Mouse (Mus musculus) monocyte, adult 2 months (primary cell): ENCODE results near the gene Plekhg1.

Experiments used
- DNase-seq, 2 experiments: peaks; one replicate each; pipeline ENCODE4 v3.0.0; 2022; ENCODE audit warnings: low spot score in 2 of 2, low read depth in 1 of 2

Plekhg1 gene

GRCm38 (mm10) chr10:3873467-3873866, 133.3 kb downstream of the Plekhg1 start:
- no peak for DNase-seq

- DNase-seq, result no peak
Measured at GRCm38 (mm10) chr10:3877852-3878535, 137.8 kb downstream of the Plekhg1 start.

GRCm38 (mm10) chr10:3881179-3881578, 141.0 kb downstream of the Plekhg1 start:
- no peak for DNase-seq

DNA sequence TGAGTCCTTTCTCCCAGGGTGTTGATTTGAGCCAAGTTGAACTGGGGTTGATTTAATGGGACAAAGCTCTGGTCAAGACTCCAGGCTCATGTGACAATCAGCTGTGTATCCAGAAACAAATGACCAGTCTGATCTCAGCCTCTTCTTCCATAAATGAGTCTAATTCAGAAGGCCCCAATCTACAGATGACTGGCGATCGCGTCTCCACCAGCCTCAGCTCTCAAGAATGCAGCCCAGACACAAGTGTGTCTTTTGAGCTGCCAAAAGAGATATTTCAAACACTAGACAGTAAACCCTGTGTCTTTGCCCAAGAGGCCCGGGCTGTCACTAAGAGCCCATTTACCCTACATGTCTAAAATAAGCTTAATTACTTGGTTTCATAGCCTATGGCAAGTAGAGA, 148.3 kb downstream of the Plekhg1 start:
- DNase-seq, result no peak

DNA sequence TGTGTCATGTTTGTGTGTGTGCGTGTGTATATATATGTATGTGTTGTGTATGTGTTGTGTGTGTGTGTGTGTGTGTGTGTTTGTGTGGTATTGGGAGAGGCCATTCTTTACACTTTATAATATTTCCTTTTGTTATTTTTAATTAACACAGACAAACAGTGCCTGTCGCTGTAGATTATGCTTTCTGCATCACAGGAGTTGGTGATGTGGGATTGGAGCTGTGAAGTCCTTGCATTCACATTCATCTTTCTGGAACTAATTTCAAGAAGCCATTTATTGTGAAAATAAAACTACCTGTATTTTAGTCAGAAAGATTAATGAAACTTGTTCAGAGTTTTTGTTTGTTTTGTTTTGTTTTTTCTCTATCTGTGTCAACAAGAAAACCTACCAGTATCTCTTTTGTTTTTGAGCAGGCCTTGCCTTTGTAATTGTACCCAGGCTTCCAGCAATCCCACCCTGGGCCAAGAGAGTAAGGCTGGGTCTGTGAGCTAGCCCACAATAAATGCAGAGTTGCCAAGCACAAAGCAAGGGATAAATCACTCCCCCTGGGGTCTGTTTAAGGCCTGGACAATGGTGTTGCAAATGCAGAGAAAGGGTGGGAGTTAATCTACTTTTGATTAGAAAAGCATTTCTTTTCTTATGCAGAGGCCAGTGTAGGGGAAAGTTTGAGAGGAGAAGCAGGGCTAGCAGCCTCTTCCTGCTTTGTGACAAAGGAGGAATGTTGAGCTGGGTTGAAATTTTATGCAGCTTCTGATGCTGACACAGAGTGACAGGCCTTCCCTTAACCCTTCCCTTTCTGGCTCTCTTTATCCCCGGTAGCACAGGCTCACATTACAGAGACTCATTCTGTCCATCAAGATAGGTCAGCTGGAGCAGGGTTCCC, 151.5 kb downstream of the Plekhg1 start:
- DNase-seq, result no peak

- no peak for DNase-seq
Measured at GRCm38 (mm10) chr10:3892368-3892767, 152.2 kb downstream of the Plekhg1 start.

GRCm38 (mm10) chr10:3898068-3898467, 157.9 kb downstream of the Plekhg1 start:
- no peak for DNase-seq

DNA sequence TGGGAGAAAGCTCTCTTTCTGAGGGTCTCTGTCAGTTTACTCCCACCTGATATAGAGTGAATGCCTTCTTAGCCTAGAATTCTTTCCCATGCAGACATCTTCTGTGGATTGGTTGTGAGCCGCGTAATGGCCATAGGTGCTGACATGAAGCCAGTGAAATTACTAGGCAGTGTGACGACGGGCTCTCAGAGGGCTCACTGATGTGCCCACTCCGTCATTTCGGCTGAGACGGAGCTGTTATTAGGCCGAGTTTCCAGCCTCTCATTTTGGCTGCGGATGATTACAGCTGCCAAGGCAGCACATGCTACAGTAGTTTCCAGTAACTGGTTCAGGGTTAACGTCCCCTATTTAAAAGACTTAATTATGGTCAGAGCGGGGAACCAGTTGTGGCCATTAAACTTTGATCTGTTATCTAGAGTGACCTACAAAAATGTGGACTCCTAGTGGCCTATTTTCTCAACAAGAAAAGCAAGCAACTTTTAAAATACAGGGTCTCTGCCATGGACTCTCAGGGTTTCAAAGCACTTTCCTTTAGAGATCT, 160.3 kb downstream of the Plekhg1 start:
- no peak for DNase-seq

DNA sequence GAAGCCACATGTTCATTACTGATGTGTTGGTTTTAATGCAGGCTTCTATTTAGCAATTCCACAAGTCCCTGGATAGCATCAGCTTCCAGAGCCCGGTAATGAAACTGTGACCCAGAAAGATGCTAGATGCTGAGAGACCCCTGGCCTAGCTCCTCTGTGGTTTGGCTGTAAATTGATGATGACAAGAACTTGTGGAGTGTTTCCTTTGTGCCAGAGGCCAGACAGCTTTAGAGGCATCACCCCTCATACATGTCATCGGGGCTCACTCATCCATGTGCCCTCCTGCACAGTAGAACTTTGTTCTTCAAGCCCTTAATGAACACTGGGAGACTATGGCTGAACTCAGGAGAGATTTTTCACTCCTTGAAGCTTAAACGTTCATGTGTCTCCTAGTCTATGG, 165.6 kb downstream of the Plekhg1 start:
- DNase-seq, result no peak

DNA sequence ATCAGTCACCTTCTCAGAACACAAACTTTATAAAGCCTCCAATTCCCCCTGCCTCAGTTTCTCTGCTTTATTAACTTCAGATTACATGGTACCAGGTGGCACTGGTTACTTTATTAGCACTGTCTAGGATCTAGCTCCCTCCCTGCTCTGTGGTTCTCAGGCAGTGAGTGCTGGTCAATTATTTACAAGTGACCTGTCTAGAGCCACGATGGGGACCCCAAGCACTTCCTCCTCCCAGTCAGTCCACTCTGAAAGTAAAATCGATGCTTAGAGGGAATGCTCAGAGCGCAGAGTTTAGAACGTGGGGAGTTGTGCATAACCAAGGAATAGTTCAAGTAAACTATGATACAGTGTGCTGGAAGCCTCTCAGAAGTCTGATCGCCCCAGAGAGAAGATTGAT, 173.9 kb downstream of the Plekhg1 start:
- no peak for DNase-seq

GRCm38 (mm10) chr10:3920368-3921152, 180.4 kb downstream of the Plekhg1 start:
- no peak for DNase-seq

DNA sequence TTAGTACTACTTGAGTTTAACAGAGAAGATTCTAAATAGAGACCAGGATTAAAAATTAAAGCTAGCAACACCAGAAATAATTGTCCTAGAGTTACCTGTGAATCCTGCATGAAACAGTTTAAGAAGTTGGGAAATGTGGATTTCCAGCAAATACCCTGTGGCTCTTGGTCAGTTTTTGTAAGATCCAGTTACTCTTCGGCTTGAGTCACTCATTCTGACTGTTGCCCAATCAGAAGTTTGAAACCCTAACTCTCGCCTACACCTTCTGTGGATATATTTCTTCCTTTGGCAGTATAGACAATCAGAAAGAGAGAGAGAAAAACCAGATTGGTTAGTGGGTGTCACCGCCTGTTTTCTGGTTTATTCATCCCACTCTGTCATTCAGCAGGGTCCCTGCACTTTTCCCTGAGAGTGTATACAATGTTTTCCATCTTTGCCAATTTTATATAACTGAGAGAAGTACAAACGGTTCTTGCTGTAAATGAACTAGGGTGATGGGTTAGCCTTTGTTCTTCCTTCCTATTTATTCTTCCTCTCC, 187.9 kb downstream of the Plekhg1 start:
- DNase-seq, result no peak

- no peak for DNase-seq
Measured at GRCm38 (mm10) chr10:3931831-3932230, 191.7 kb downstream of the Plekhg1 start.

DNA sequence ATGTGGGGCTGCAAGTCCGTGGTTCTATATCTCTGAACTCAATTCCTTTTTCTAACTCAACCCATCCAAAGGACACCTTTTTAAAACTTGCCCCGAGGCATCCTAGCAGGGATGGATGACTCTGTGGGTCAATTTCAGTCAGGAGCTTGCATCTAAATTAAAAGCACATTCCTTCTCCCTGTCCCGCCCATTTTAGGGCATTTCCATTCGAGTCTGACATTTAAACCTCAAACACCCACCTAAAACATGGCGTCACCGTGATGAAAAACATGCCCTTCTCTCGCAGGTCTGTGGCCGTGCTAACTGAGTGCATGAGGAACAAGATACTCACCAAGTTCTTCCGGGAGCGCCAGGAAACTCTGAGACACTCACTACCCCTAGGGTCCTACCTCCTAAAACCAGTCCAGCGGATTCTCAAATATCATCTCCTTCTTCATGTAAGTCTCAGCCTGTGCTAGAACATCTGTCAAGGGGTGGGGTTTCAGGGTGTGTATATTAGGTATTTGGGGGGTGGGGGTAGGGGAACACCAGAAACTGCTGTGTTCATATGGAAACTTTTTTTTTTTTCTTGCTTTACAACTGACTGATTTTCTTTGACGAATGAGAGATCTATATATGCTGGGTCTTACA, 193.3 kb downstream of the Plekhg1 start:
- DNase-seq, result no peak

DNA sequence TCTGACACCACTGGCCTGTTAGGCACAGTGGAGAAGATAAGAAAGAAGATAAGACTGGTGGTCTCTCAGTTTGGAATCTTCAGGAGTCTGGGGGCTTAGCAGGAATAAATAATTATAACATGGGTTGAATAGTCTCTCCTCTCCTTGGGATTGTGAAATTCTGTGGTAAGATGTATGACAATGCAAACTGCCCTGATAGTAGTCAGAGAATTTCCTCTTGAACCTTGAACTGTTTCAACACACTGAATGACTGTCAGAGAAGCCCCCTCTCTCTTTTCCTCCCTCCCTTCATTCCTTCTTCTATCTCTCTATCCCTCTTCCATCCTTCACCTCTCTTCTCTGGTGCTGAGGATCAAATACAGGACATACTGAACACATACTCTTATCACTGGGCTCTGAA, 196.7 kb downstream of the Plekhg1 start:
- no peak for DNase-seq

GRCm38 (mm10) chr10:3939895-3940595, 199.9 kb downstream of the Plekhg1 start:
- no peak for DNase-seq

DNA sequence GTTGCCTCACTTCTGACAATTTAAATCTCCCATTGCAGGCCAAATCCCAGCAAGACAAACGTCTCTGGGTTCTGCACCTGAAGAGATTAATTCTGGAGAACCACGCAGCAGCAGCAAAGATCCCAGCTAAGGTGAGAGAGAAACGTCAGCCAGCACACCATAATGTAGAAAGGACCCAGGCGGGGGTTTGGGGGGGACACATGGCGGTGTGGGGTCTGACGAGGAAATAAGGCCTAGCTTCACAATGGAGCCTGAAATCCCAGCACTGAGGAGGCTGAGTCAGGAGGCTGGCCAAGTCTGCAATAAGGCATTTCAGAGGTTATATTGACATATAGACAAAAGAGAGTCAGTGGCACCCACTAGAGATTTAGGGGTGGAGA, 200.4 kb downstream of the Plekhg1 start:
- DNase-seq, result no peak

- no peak for DNase-seq
Measured at GRCm38 (mm10) chr10:3941054-3941757, 201.0 kb downstream of the Plekhg1 start.

DNA sequence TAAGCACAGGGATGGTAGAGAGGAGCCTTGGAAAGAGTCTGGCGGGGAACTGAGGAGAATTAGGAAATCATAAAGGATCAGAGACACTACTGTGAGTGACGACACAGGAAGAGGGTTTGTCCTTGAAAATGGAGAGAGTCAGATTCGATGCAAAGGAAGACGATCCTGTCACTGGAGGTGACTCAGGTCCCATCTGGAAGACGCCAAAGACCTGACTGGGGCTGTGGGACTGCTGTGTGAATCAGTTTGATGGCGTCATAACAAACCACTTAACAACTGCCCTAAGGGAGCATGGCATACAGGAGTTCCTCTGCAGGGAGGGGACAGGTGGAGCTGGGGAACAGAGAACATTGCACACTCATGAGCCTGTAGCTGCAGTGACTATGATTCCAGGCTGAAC, 202.1 kb downstream of the Plekhg1 start:
- no peak for DNase-seq
